Mouse (Mus musculus): Measurements from ENCODE around the gene Palm2. TPM values are rescaled to one million over a fixed set of nuclear protein-coding genes. Genes with fewer than 3 reads are reported as not detected.

Gene Palm2
- polyA plus RNA-seq, 1 experiment from 2014 or later = 1.3 TPM

Other genes starting within 250 kb of the Palm2 start
- 0.63 and 1.1 TPM in 2 replicates for gene Ptpn3, start 132.4 kb upstream of the Palm2 start, polyA plus RNA-seq (2015; fragmentation: Nextera tagmentation; extraction: Ambion mirVana)
- 4.5 and 4.7 TPM in 2 replicates for gene Pakap, start 133.9 kb downstream of the Palm2 start, polyA plus RNA-seq (2015; fragmentation: Nextera tagmentation; extraction: Ambion mirVana)

All from forebrain, embryonic 13.5 days (tissue).